Mouse (Mus musculus) thymus, postnatal 10 days (tissue): Measurements from ENCODE around the gene Pkp4.

Experiments used
- DNase-seq, 2 experiments: peaks; one replicate each; pipeline ENCODE4 v3.0.0; 2021; ENCODE audit warnings: low spot score in 2 of 2

Pkp4 gene

DNA sequence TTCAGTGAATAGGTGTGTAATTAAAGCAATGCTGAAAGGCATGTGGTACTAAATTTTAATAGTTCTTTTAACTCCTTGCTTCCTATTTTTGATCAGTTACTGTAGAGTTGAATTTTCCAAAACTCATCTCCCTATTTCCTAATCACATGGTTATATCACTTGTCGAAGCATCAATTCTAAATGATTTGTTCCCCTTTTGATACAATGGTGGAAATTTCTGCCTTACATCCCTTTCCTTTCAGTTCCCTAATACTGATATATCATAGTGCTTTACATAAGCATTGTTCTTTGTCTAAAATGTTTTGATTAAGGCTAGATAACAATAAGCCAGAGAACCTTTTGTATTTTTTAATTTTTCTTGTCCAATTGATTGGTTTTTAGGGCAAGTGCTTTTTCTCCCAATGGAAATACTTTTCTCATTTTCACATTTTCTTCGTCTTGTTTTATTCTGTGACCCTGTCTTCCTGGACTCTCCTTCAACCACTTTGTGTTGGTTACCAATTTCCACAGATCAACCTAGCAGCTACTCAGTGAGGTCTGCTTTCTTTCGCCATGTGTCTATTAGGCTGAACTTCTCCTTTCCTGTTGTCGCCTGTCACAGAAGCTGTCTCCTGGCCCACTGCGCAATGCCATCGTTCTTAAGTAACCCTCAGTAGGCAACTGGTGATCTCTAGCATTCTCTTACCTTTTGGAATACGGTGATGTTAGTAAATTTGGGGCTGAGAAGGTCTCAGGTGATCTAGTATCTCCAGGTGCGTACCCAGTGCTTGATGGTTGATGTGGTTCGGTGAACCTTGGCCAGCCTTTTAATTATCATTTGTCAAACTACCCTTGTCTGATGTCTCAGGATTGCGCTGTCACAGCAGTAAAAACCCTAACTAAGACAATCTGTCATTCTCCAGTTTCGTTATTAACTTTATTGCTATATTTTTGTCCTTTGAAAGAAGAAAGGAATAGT is 23.7 kb downstream of the Pkp4 start:
- no peak for DNase-seq

GRCm38 (mm10) chr2:59186122-59186521 is 25.5 kb downstream of the Pkp4 start:
- DNase-seq: no peak

- DNase-seq: no peak
Observed at GRCm38 (mm10) chr2:59186966-59187365, 26.3 kb downstream of the Pkp4 start.

DNA sequence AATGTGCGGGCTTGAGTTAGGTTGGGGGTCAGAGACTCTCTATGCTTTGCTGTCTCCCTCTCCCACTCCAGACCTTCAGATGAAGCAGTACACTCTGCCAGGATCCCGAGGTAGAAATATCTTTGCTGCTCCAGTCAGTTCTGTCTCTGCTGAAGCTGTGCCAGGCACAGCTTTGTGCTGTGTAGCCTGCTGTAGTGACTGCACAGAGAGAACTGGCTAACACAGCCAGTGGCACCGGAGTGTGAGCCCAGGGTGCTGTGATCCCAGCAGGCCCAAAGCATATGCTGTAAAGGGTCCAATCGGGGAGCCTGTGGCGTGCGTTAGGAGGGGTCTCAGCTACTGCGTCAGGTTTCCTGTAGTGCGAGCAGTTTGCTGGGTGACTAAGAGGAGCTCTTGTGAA is 27.7 kb downstream of the Pkp4 start:
- DNase-seq: no peak

GRCm38 (mm10) chr2:59189661-59190185 is 29.1 kb downstream of the Pkp4 start:
- DNase-seq: no peak

GRCm38 (mm10) chr2:59190186-59190585 is 29.5 kb downstream of the Pkp4 start:
- DNase-seq: no peak

GRCm38 (mm10) chr2:59191466-59191865 is 30.8 kb downstream of the Pkp4 start:
- no peak for DNase-seq

GRCm38 (mm10) chr2:59193117-59193516 is 32.5 kb downstream of the Pkp4 start:
- no peak for DNase-seq

DNA sequence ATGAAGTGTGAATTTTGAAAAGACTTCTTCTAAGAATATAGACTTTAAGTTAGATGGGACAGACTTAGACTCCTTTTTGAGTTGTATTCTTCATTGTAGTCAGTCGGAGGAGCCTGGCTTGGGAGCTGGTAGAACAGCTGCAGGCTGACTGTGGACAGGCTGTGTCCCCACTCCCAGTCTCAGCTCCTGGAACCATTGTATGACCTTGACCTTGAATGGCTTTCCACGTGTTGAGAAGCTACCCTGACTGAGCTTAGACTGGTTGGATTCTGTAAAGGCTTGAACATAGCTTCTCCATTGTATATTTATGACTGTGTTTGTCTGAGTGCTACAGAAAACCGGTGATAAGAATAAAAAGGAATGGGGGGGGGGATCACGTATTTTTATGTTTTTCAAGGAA is 36.5 kb downstream of the Pkp4 start:
- no peak for DNase-seq

DNA sequence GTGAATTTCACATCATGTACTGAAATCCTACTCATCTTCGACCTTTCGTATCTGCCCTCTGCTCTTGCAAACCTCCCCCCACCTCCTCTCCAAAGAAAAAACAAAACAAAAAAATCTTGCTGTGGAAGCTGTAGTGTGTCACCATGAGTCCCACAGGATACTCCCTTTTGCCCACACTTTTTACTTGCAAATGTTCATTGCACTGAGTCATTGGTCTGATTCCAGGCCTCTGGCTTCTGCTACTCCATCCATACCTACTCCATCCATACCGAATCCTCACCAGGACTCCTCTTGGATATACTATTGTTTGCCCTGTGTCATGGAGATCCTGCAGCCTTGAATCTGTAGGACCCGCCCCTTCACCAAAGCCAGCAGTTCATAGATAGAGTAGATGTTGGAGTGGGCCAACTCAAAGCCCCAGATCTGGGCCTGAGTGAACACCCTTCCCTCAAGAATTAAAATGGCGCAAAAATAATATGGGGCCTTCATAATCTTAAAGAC is 38.9 kb downstream of the Pkp4 start:
- no peak for DNase-seq

GRCm38 (mm10) chr2:59200511-59200910 is 39.9 kb downstream of the Pkp4 start:
- DNase-seq: no peak

DNA sequence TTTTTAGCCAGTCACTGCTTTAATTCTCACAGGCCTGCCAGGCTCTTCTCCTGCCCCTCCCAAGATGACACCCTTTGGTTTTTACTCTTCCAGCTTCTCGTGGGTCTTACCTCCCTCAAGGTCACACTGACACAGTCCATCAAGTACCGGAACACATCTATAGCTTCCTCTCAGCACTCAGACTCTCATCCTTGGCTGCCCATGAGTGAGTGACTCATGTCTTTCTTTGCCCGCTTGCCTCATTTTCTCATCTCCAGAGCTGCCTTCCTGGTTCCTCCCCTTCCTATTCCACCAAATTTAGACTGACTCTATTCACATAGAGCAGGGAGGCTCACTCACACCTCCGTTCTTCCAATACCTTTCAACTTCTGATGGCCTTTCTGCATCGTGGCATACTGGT is 42.3 kb downstream of the Pkp4 start:
- DNase-seq: no peak

GRCm38 (mm10) chr2:59203627-59204425 is 43.2 kb downstream of the Pkp4 start:
- DNase-seq: no peak

DNA sequence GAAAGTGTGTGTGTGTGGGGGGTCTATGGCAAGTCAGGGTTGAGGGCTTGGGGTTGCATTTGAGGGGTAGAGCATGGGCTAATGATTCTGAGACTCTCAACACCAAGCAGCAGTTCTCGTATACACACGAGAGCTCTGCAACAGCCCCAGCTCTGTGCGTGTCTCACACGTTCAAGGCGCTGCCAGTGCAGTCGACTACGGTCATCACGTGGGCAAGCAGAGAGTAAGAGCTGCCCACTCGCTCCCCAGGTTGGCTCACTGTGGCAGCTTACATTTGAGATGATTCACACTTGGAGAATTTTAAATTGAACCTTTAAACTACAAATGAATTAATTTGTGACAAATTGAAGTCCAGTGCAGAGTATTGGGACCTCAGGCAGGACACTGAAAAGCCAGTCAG is 44.4 kb downstream of the Pkp4 start:
- DNase-seq: no peak

DNA sequence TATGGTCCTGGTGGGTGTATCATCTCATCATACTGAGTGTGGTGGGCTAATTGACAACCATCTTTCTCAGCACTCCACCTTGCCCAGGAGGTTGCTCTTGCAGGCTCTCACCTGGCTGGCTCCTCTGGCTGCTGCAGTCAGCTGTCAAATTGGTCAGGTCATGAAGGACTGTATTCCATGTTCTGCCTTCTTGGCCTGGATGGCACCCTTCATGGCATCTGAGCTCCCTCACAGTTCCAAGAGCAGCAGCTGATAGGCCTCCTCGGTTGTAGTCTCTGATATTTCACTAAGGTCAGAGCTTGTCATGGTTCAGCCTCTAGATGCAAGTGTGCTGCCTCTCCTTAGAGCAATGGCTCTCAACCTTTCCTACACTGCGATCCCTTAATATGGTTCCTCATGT is 45.5 kb downstream of the Pkp4 start:
- DNase-seq: no peak

- DNase-seq: no peak
Observed at GRCm38 (mm10) chr2:59207240-59207639, 46.6 kb downstream of the Pkp4 start.

DNA sequence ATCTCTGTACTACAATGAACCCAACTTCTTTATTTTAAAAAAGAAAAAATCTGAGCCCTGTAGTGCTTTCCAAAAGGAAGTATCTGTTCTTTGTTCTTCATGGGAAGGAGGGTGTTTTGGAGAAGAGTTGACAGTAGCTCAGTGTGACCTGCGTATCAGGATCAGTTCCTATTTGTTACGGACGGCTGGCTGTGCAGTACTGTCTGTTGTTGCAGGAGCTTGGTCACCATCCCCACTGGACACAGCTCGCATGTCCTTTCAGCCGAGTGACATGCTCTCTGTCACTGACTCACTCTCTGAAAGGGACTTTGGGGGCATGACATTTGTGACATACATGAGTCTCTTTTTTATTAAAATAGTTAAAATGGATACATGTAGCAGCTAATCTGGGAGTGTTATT is 47.1 kb downstream of the Pkp4 start:
- no peak for DNase-seq

- no peak for DNase-seq
Observed at GRCm38 (mm10) chr2:59208276-59208675, 47.6 kb downstream of the Pkp4 start.

- no peak for DNase-seq
Observed at GRCm38 (mm10) chr2:59211051-59211450, 50.4 kb downstream of the Pkp4 start.

- DNase-seq: no peak
Observed at GRCm38 (mm10) chr2:59212430-59212829, 51.8 kb downstream of the Pkp4 start.

DNA sequence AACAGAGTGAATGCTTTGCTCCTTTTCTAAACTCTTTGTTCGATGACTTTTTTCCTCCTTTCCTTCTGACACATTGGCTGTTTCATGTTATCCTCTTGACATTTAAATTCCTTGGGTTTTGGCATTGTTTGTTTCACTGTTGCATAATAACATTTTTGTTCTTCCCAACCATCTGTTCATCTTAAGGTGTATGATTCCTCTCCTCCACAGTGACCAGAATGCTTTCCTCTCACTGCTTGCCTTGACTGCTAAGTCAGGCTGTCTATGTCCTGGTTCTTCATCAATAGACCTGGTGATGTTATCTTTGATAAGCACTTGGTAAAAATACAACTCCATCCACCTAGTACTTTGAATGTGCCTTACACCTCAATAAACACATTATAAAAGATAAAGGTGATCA is 52.2 kb downstream of the Pkp4 start:
- no peak for DNase-seq

GRCm38 (mm10) chr2:59217931-59218330 is 57.3 kb downstream of the Pkp4 start:
- no peak for DNase-seq
